7 mouse cellular contexts compared by ENCODE assay signal in genomic region chr3:104512424-104512748, GRCm38 (mm10). TPM values are rescaled to one million over a fixed set of nuclear protein-coding genes. Genes with fewer than 3 reads are reported as not detected.
A peak's percentile ranks its signal among the peaks of the same experiment; 100 is the strongest.
DNase-seq lines count a peak whose midpoint lies in the region; ATAC-seq and TF ChIP-seq lines count a peak whose summit lies in the region.

No protein-coding gene starts in this region.

- 14% methylated on average over 5 of the region's 5 CpGs for WGBS in lung, postnatal 0 days
- 25% methylated on average over 5 of the region's 5 CpGs for WGBS in forebrain, embryonic 12.5 days
- 24% methylated on average over 5 of the region's 5 CpGs for WGBS in limb, embryonic 13.5 days
- 31% methylated on average over 5 of the region's 5 CpGs for WGBS in stomach, embryonic 14.5 days

- no peak for ATAC-seq in lung, postnatal 0 days
- no peak for ATAC-seq in forebrain, embryonic 12.5 days (ENCODE audit: low FRiP score)
- ATAC-seq in limb, embryonic 13.5 days (ENCODE audit: low FRiP score, low read depth) = no peak
- no peak for ATAC-seq in stomach, embryonic 14.5 days (ENCODE audit: insufficient number of reproducible peaks, insufficient read depth, low FRiP score, low read depth)

- no peaks in the 10 kb centered on the region for H3K36me3 ChIP-seq in lung, postnatal 0 days (ENCODE audit: insufficient read depth, low read length)
- no peaks in the 10 kb centered on the region for H3K36me3 ChIP-seq in forebrain, embryonic 12.5 days (replicated peaks)
- no peaks in the 10 kb centered on the region for H3K36me3 ChIP-seq in limb, embryonic 13.5 days
- no peaks in the 10 kb centered on the region for H3K36me3 ChIP-seq in stomach, embryonic 14.5 days (ENCODE audit: control insufficient read depth, insufficient read depth, low read length)

- H3K4me1 ChIP-seq in lung, postnatal 0 days (ENCODE audit: insufficient read depth, low read depth, low read length) = 0 out of 2 replicates have a peak, but pooled peaks cover 3% of the 10 kb centered on the region
- peaks cover 20% of the 10 kb centered on the region for H3K4me1 ChIP-seq in forebrain, embryonic 12.5 days
- peaks cover 22% of the 10 kb centered on the region for H3K4me1 ChIP-seq in limb, embryonic 13.5 days
- H3K4me1 ChIP-seq in stomach, embryonic 14.5 days (ENCODE audit: control insufficient read depth, insufficient read depth, low read length) = no peaks in the 10 kb centered on the region; the same call in 1 of the 2 replicates

- peak overlapping the region; percentile 66 for H3K27ac ChIP-seq in lung, postnatal 0 days (ENCODE audit: low read length)
- peak overlapping the region; percentile 94 for H3K27ac ChIP-seq in forebrain, embryonic 12.5 days
- peak overlapping the region; percentile 87 for H3K27ac ChIP-seq in limb, embryonic 13.5 days
- H3K27ac ChIP-seq in stomach, embryonic 14.5 days (ENCODE audit: low read length) = peak overlapping the region; percentile 55

- H3K27me3 ChIP-seq in lung, postnatal 0 days (replicated peaks; ENCODE audit: insufficient read depth, low read length) = no peaks in the 10 kb centered on the region
- H3K27me3 ChIP-seq in forebrain, embryonic 12.5 days = 0 out of 2 replicates have a peak, but pooled peaks cover 3% of the 10 kb centered on the region
- H3K27me3 ChIP-seq in limb, embryonic 13.5 days = no peaks in the 10 kb centered on the region
- no peaks in the 10 kb centered on the region for H3K27me3 ChIP-seq in stomach, embryonic 14.5 days (ENCODE audit: control insufficient read depth, insufficient read depth, low read length)

- peak overlapping the region; percentile 93 for H3K4me3 ChIP-seq in lung, postnatal 0 days (ENCODE audit: low read depth, low read length)
- H3K4me3 ChIP-seq in forebrain, embryonic 12.5 days (replicated peaks) = peak overlapping the region; percentile 64
- H3K4me3 ChIP-seq in limb, embryonic 13.5 days = peak overlapping the region; percentile 96
- peak overlapping the region; percentile 92 for H3K4me3 ChIP-seq in stomach, embryonic 14.5 days (ENCODE audit: low read depth, low read length)

- H3K9me3 ChIP-seq in lung, postnatal 0 days (ENCODE audit: low read length) = no peaks in the 10 kb centered on the region
- no peaks in the 10 kb centered on the region for H3K9me3 ChIP-seq in forebrain, embryonic 12.5 days
- no peaks in the 10 kb centered on the region for H3K9me3 ChIP-seq in limb, embryonic 13.5 days
- H3K9me3 ChIP-seq in stomach, embryonic 14.5 days (ENCODE audit: control insufficient read depth, low read depth, low read length) = no peaks in the 10 kb centered on the region

- no peak for TF ChIP-seq CTCF in lung, postnatal 0 days (IDR thresholded peaks at IDR 0.05)

- peak overlapping the region; percentile 54 for H3K4me2 ChIP-seq in lung, postnatal 0 days (replicated peaks; ENCODE audit: low read depth, low read length)
- H3K4me2 ChIP-seq in forebrain, embryonic 12.5 days = peak overlapping the region; percentile 54
- H3K4me2 ChIP-seq in limb, embryonic 13.5 days (replicated peaks) = peak overlapping the region; percentile 69
- peak overlapping the region; percentile 47 for H3K4me2 ChIP-seq in stomach, embryonic 14.5 days (replicated peaks; ENCODE audit: low read depth, low read length)

- TF ChIP-seq EP300 in lung, postnatal 0 days (IDR thresholded peaks at IDR 0.05) = no peak

- no peak for DNase-seq in lung, postnatal 0 days (ENCODE audit: low spot score)
- DNase-seq in lung, postnatal 14 days = no peak
- DNase-seq in frontal cortex, postnatal 25 days (ENCODE audit: low spot score in 2 of 2) = no peak
- no peak for DNase-seq in frontal cortex, postnatal 36 days (ENCODE audit: low spot score in 2 of 2)

- peak overlapping the region; percentile 71; the same call in 1 of the 2 replicates for H3K9ac ChIP-seq in lung, postnatal 0 days (replicated peaks; ENCODE audit: low read depth)
- H3K9ac ChIP-seq in forebrain, embryonic 12.5 days = peak overlapping the region; percentile 39; the same call in 1 of the 2 replicates
- peak overlapping the region; percentile 68; the same call in 1 of the 2 replicates for H3K9ac ChIP-seq in limb, embryonic 13.5 days
- peak overlapping the region; percentile 43 for H3K9ac ChIP-seq in stomach, embryonic 14.5 days (replicated peaks; ENCODE audit: low read depth, low read length)

RNA-seq across cellular contexts. Expression of gene Lrig2, which starts 0.7 kb away (rescaled TPM):
- polyA plus RNA-seq in lung, postnatal 0 days (2015; fragmentation: Nextera tagmentation; extraction: Ambion mirVana) = 8.9 and 9.4 TPM in 2 replicates
- 27.2 and 31.1 TPM in 2 replicates for polyA plus RNA-seq in forebrain, embryonic 12.5 days (2016; fragmentation: Nextera tagmentation; extraction: Ambion mirVana)
- 21.5 and 23.0 TPM in 2 replicates for polyA plus RNA-seq in limb, embryonic 13.5 days (2015; fragmentation: Nextera tagmentation; extraction: Ambion mirVana)
- 25.3 and 25.7 TPM in 2 replicates for polyA plus RNA-seq in stomach, embryonic 14.5 days (2014; fragmentation: Nextera tagmentation; extraction: Ambion mirVana)
